Mouse (Mus musculus) MEL (cell line): ENCODE results near the gene Sla2.

ENCODE experiments used
- CHD1 ChIP-seq: IDR thresholded peaks from 2 replicates; pipeline ENCODE4 v1.6.1; 2012; ENCODE audit warnings: low read depth, mild to moderate bottlenecking, inconsistent platforms, low read length, improper control_type of control experiment
- CHD2 ChIP-seq: IDR thresholded peaks from 2 replicates; pipeline ENCODE4 v1.6.1; 2011; ENCODE audit warnings: low read length, improper control_type of control experiment
- CTCF ChIP-seq, 3 experiments: IDR thresholded peaks in 2 of 3; conservative IDR thresholded peaks in 1 of 3; 2 replicates each; pipeline ENCODE4 v1.5.1; 2011 to 2012; ENCODE audit warnings: low read length in 3 of 3, low read depth in 2 of 3, mild to moderate bottlenecking in 2 of 3, improper control_type of control experiment in 1 of 3, inconsistent platforms in 1 of 3, mixed read lengths in 1 of 3, moderate library complexity in 1 of 3; ENCODE audit not compliant: control insufficient read depth in 1 of 3, insufficient read depth in 1 of 3, poor library complexity in 1 of 3, severe bottlenecking in 1 of 3
- E2F4 ChIP-seq: IDR thresholded peaks from 2 replicates; pipeline ENCODE4 v1.6.1; 2011; ENCODE audit warnings: low read depth, low read length, improper control_type of control experiment, borderline replicate concordance
- ELF1 ChIP-seq: IDR thresholded peaks from 2 replicates; pipeline ENCODE4 v1.6.1; 2014; ENCODE audit warnings: low read depth, mild to moderate bottlenecking, inconsistent platforms, low read length, improper control_type of control experiment, moderate library complexity
- EP300 ChIP-seq, 2 experiments: IDR thresholded peaks; 2 replicates each; pipeline ENCODE4 v1.6.1; 2011; ENCODE audit warnings: improper control_type of control experiment in 2 of 2, low read length in 2 of 2, low read depth in 1 of 2, mild to moderate bottlenecking in 1 of 2
- MXI1 ChIP-seq: IDR thresholded peaks from 2 replicates; pipeline ENCODE4 v1.6.1; 2011; ENCODE audit warnings: mild to moderate bottlenecking, low read depth, low read length, improper control_type of control experiment
- POLR2A ChIP-seq, 2 experiments: IDR thresholded peaks; 2 replicates each; pipeline ENCODE4 v1.6.1; 2011 to 2012; ENCODE audit warnings: low read length in 2 of 2, mild to moderate bottlenecking in 2 of 2, control low read depth in 1 of 2, improper control_type of control experiment in 1 of 2, low read depth in 1 of 2, moderate library complexity in 1 of 2; ENCODE audit not compliant: control insufficient read depth in 1 of 2, insufficient read depth in 1 of 2, poor library complexity in 1 of 2
- POLR2AphosphoS5 ChIP-seq: IDR thresholded peaks from 2 replicates; pipeline ENCODE4 v1.6.1; 2012; ENCODE audit warnings: low read depth, borderline replicate concordance, mild to moderate bottlenecking, inconsistent platforms, low read length, moderate library complexity, mixed read lengths
- RCOR1 ChIP-seq: IDR thresholded peaks from 2 replicates; pipeline ENCODE4 v1.6.1; 2012; ENCODE audit warnings: low read depth, mild to moderate bottlenecking, inconsistent platforms, low read length, improper control_type of control experiment
- SIN3A ChIP-seq: IDR thresholded peaks from 2 replicates; pipeline ENCODE4 v1.6.1; 2012; ENCODE audit warnings: low read length, improper control_type of control experiment, inconsistent platforms
- USF1 ChIP-seq: IDR thresholded peaks from 2 replicates; pipeline ENCODE4 v1.6.1; 2014; ENCODE audit warnings: low read depth, mild to moderate bottlenecking, inconsistent platforms, low read length, improper control_type of control experiment, moderate library complexity

GRCm38 (mm10) chr2:156882431-156883001 lies 4.5 kb downstream of the Sla2 start:
- TF ChIP-seq CTCF (IDR thresholded peaks at IDR 0.05 in 2 of 3, conservative IDR thresholded peaks at IDR 0.05 in 1 of 3; ENCODE audit: control insufficient read depth in 1 of 3, insufficient read depth in 1 of 3, low read depth in 2 of 3, low read length in 3 of 3, poor library complexity in 1 of 3, severe bottlenecking in 1 of 3) (no peak), EP300 (IDR thresholded peaks at IDR 0.05; ENCODE audit: low read depth in 1 of 2, low read length in 2 of 2) (peak; percentile 27 to 37; a peak in 3 of 4 replicates), RCOR1 (no peak), ELF1 (no peak), POLR2A (IDR thresholded peaks at IDR 0.05; ENCODE audit: control insufficient read depth in 1 of 2, insufficient read depth in 1 of 2, low read depth in 1 of 2, low read length in 2 of 2, poor library complexity in 1 of 2) (no peak), E2F4 (no peak), CHD1 (no peak), CHD2 (no peak), POLR2AphosphoS5 (no peak), MXI1 (peak; percentile 39), SIN3A (peak; percentile 56), USF1 (no peak)
